Mouse (Mus musculus) lung, postnatal 0 days (tissue): ENCODE measurements around the gene Ogn. TPM values are rescaled to one million over a fixed set of nuclear protein-coding genes. Genes with fewer than 3 reads are reported as not detected.

Source experiments
- ATAC-seq: fragments of 200-750 bp; cut with Nextera tagmentation; 2 replicates; pipeline ENCODE4 v1.8.0; 2017; ENCODE audit warnings: moderate library complexity
- DNase-seq: peaks from one replicate; pipeline ENCODE4 v3.0.0-alpha.2; 2016; ENCODE audit warnings: low spot score
- H3K27ac ChIP-seq: fragments of 300-500 bp; sonication (generic); 2 replicates; pipeline ENCODE4 v1.5.1; 2014; ENCODE audit warnings: antibody characterized with exemption, mild to moderate bottlenecking, low read length, mixed read lengths
- H3K27me3 ChIP-seq: fragments of 300-500 bp; sonication (generic); replicated peaks from 2 replicates; pipeline ENCODE4 v1.6.1; 2014; ENCODE audit warnings: low read length, mixed read lengths; ENCODE audit not compliant: insufficient read depth
- H3K36me3 ChIP-seq: fragments of 300-500 bp; sonication (generic); 2 replicates; pipeline ENCODE4 v1.6.1; 2014; ENCODE audit warnings: low read length, mixed read lengths; ENCODE audit not compliant: insufficient read depth
- H3K4me1 ChIP-seq: fragments of 300-500 bp; sonication (generic); 2 replicates; pipeline ENCODE4 v1.6.1; 2014; ENCODE audit warnings: antibody characterized with exemption, low read depth, low read length, mixed read lengths; ENCODE audit not compliant: insufficient read depth
- H3K4me2 ChIP-seq: fragments of 300-500 bp; sonication (generic); replicated peaks from 2 replicates; pipeline ENCODE4 v1.6.1; 2014; ENCODE audit warnings: low read depth, mild to moderate bottlenecking, low read length, moderate library complexity, mixed read lengths
- H3K4me3 ChIP-seq: fragments of 300-500 bp; sonication (generic); 2 replicates; pipeline ENCODE4 v1.5.1; 2014; ENCODE audit warnings: low read depth, low read length
- H3K9ac ChIP-seq: fragments of 300-500 bp; sonication (generic); replicated peaks from 2 replicates; pipeline ENCODE4 v1.6.1; 2014; ENCODE audit warnings: low read depth, mild to moderate bottlenecking
- H3K9me3 ChIP-seq: fragments of 300-500 bp; sonication (generic); 2 replicates; pipeline ENCODE4 v1.6.1; 2016; ENCODE audit warnings: low read length, mixed read lengths
- CTCF ChIP-seq: IDR thresholded peaks from 2 replicates; pipeline ENCODE4 v1.5.1; 2016; ENCODE audit warnings: antibody characterized with exemption, mild to moderate bottlenecking
- EP300 ChIP-seq: IDR thresholded peaks from 2 replicates; pipeline ENCODE4 v1.6.1; 2016; ENCODE audit warnings: antibody characterized with exemption, mild to moderate bottlenecking, control low read depth
- WGBS: fragments of 180-500 bp; shearing (Covaris S2); extraction: QIAGEN DNeasy Blood & Tissue Kit; methylation state at CpG from one replicate; pipeline ENCODE4 v1.1.7; 2014; 5-methylcytosine and 5-hydroxymethylcytosine counted together
- polyA plus RNA-seq: library from polyadenylated mRNA; unstranded; fragments of >200 nt; fragmentation: Nextera tagmentation; extraction: Ambion mirVana; gene quantifications from 2 replicates; pipeline ENCODE4 v1.2.1, GENCODE M21; 2015

The Ogn gene
- polyA plus RNA-seq, 1 experiment from 2014 or later, result 79.1 TPM

DNA sequence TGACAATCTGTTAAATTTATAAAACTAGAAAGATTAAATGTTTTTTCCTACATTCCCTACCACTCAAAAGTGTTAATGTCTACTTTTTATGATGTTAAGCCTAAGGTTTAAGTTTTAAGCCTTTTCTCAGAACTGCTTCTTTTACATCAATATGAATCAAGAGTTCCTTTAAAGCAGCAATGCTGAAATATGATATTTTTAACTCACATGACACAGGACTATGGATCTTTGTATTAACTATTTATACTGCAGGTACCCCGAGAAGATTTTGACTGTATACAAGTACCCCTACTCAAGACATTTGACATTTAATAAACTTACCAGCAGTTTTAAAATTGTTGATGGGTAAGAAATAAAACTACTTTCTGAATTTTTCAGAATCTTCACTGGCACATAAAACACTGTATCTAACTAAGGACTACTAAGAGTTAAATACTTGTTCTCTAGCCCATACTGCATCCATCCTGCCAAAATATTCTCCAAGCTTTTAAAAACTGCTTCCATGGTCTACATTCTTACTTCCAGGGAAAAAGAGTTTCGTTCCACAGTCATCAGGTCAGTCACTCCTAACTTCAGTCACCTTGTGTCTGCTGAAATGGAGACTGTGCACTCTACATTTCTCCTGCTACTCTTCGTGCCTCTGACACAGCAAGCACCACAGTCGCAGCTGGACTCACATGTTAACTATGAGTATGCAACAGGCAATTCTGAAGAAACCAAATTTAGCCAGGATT, 910 bp downstream of the Ogn start:
- DNase-seq (no peak), ATAC-seq (no peak)
- Histone ChIP-seq H3K36me3 (no peaks in the 10 kb centered on the region), H3K27ac (no peak overlapping the region), H3K4me1 (no peaks in the 10 kb centered on the region), H3K4me2 (0 out of 2 replicates have a peak overlapping the region, but pooled peaks have one; percentile 30), H3K9ac (peak overlapping the region; percentile 26; the same call in 1 of the 2 replicates), H3K9me3 (no peaks in the 10 kb centered on the region), H3K27me3 (no peaks in the 10 kb centered on the region), H3K4me3 (peak overlapping the region; percentile 20)
- TF ChIP-seq CTCF (no peak), EP300 (no peak)
- WGBS, result 59% methylated on average over 4 of the region's 4 CpGs

DNA sequence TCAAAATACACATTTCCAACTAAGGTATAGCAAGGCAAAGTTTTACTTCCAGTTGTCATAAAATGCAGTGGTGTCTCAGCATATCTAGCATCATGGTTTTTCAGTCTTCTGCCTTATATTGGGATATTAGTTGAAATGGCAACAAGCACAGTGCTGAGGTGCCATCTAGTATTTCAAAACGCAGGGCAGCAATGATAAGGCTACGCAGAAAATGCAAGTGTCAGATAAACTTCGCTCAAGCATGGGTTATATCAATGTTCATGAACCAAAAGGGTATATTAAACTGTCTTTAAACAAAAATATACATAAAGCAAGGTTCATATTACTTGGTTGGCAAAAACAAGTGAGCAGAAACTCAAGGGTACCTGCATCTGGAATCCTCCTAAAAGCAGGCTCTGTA, 9.2 kb downstream of the Ogn start:
- Histone ChIP-seq H3K9me3 (no peaks in the 10 kb centered on the region), H3K27me3 (no peaks in the 10 kb centered on the region), H3K4me3 (no peak overlapping the region), H3K4me1 (no peaks in the 10 kb centered on the region), H3K27ac (no peak overlapping the region), H3K4me2 (no peak overlapping the region), H3K36me3 (no peaks in the 10 kb centered on the region), H3K9ac (no peak overlapping the region)
- WGBS, result 85% methylated on average over 3 of the region's 3 CpGs
- ATAC-seq (no peak), DNase-seq (no peak)
- no peak for TF ChIP-seq EP300
- TF ChIP-seq CTCF, result no peak

DNA sequence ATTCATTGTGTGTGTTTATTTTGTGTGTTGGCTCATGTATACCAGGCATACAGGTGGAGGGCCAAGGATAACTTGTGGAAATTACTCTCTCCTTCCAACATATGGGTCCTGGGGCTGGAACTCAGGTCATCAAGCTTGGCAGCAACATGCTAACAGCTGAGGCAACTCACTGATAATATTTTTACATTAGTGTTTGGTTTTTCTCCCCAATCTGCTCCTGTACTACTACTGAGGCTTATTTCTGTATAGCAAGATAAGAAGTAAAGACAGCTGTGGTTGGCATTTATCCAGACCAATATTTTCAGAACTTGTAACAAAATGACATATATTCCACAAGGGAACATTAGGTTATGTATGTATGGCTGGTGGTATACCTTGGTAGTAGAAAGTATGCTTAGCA, 10.5 kb downstream of the Ogn start:
- Histone ChIP-seq H3K36me3 (no peaks in the 10 kb centered on the region), H3K4me1 (no peaks in the 10 kb centered on the region), H3K27me3 (no peaks in the 10 kb centered on the region), H3K27ac (no peak overlapping the region), H3K4me2 (no peak overlapping the region), H3K9me3 (no peaks in the 10 kb centered on the region), H3K4me3 (no peak overlapping the region), H3K9ac (no peak overlapping the region)
- no peak for DNase-seq
- ATAC-seq, result no peak
- TF ChIP-seq EP300 (no peak), CTCF (no peak)

DNA sequence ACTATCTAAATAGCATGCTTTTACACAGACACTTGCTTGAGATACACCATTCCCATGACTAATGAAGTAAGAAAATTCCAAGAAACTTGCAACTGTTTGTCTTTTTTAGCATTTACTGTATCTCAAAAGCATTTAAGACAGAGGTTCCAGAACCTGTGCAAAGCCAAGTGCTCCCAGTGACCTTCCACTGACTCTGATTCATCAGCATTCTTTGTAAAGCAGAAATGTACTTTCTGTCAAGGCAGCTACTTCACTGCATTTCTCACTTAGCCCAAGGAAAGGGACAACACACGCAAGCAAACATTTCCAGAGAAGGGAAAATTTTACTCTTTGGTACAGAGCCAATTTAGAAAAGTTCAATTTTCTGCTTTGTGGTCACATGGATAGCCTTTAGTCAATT, 15.4 kb downstream of the Ogn start:
- H3K36me3 ChIP-seq, result no peaks in the 10 kb centered on the region
- ATAC-seq (peak; percentile 23; the same call in 1 of the 2 replicates), DNase-seq (peak; percentile 54)
- no peak overlapping the region for H3K9ac ChIP-seq
- no peak overlapping the region for H3K27ac ChIP-seq
- H3K4me2 ChIP-seq, result no peak overlapping the region
- H3K4me3 ChIP-seq, result no peak overlapping the region
- 38% methylated on average over 1 of the region's 1 CpGs for WGBS
- no peaks in the 10 kb centered on the region for H3K4me1 ChIP-seq
- no peaks in the 10 kb centered on the region for H3K9me3 ChIP-seq
- no peaks in the 10 kb centered on the region for H3K27me3 ChIP-seq
- peak; percentile 25; the same call in 1 of the 2 replicates for TF ChIP-seq EP300
- no peak for TF ChIP-seq CTCF

GRCm38 (mm10) chr13:49628167-49628566, 20.3 kb downstream of the Ogn start:
- Histone ChIP-seq H3K27me3 (no peaks in the 10 kb centered on the region), H3K4me1 (no peaks in the 10 kb centered on the region), H3K36me3 (no peaks in the 10 kb centered on the region), H3K9ac (no peak overlapping the region), H3K4me2 (no peak overlapping the region), H3K9me3 (no peaks in the 10 kb centered on the region), H3K4me3 (no peak overlapping the region), H3K27ac (no peak overlapping the region)
- TF ChIP-seq EP300, result no peak
- no peak for TF ChIP-seq CTCF
- peak; percentile 30 for DNase-seq
- ATAC-seq, result no peak

DNA sequence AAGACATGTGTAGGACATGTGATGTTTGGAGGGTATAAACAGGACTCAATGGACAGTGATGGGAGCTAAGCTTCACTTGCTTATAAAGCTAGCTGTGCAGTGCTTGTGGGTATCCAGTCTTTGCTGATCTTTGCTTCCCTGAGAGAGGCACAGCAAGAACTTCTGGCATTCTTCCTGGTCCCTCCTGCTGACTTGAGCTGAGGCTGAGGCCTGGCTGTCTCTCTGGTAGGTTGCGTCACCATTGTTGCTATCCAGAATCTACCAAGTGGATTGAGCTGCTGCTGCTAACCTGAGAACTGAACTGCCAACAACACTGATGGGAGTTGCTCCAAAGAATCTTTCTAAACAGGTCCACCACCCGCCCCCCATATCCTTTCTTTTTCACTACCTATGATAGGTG, 21.2 kb downstream of the Ogn start:
- H3K9ac ChIP-seq, result no peak overlapping the region
- no peak overlapping the region for H3K4me3 ChIP-seq
- TF ChIP-seq CTCF (no peak), EP300 (no peak)
- H3K27me3 ChIP-seq, result no peaks in the 10 kb centered on the region
- whole genome bisulfite sequencing, result 92% methylated on average over 2 of the region's 2 CpGs
- no peaks in the 10 kb centered on the region for H3K9me3 ChIP-seq
- no peak overlapping the region for H3K27ac ChIP-seq
- no peaks in the 10 kb centered on the region for H3K4me1 ChIP-seq
- ATAC-seq, result no peak
- DNase-seq, result no peak
- H3K36me3 ChIP-seq, result no peaks in the 10 kb centered on the region
- no peak overlapping the region for H3K4me2 ChIP-seq
